Mouse (Mus musculus) v-Abl transformed pro-B cells (cell line): ENCODE data around the gene Tmem234.

Experiments
- in situ Hi-C, 2 experiments: fragments of 400-800 bp; cut with MboI; formaldehyde crosslinking; loops; one replicate each; pipeline ENCODE4 v1.15.1; 2025; ENCODE audit not compliant: unreplicated experiment in 2 of 2

The Tmem234 gene

GRCm38 (mm10) chr4:129654770-129655169 is 54.3 kb downstream of the Tmem234 start:
- in situ Hi-C loops = no loop called here

- in situ Hi-C loops = no loop called here
These were observed 61.1 kb downstream of the Tmem234 start for GRCm38 (mm10) chr4:129661584-129661983.

GRCm38 (mm10) chr4:129662255-129662813 is 61.9 kb downstream of the Tmem234 start:
- in situ Hi-C loops = no loop called here

GRCm38 (mm10) chr4:129671491-129672082 is 71.1 kb downstream of the Tmem234 start:
- in situ Hi-C loops = loop anchor here in 1 of 2 experiments (10.0 kb wide), 1 partner anchor 413 kb away; no protein-coding TSS in a partner anchor

GRCm38 (mm10) chr4:129672083-129672877 is 71.8 kb downstream of the Tmem234 start, which contains the start of gene Kpna6:
Gene Kpna6, minus strand, starts transcription at chr4:129672767.
- in situ Hi-C loops = loop anchor here in 1 of 2 experiments (10.0 kb wide), 1 partner anchor 413 kb away; no protein-coding TSS in a partner anchor

GRCm38 (mm10) chr4:129672878-129673449 is 72.5 kb downstream of the Tmem234 start:
- in situ Hi-C loops = loop anchor here in 1 of 2 experiments (10.0 kb wide), 1 partner anchor 412 kb away; no protein-coding TSS in a partner anchor
